Mouse (Mus musculus): Measurements from ENCODE around the gene Prokr1.
"Not testable (repeated sequence)": the region's sequence is repeated elsewhere in the genome, so short reads cannot be mapped to it uniquely, and the experiment has no call there.

The Prokr1 gene

DNA sequence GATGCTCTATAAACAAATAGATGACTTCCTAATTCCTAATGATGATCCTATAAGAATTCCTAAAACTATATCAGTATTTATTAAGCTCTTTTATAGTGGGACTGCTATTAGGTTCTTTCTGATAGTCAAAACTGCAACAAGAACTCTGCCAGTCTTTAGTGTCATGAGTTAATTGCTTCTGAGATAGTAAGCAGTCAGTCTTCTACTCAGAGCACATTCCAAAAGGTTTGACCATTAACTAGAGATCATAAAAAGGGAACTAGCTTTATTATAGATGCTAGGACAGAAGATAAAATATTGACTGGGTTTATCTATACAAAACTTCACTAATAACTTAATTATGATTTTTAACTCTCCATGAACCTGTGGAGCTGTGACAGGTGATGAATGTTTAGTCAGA, 18.7 kb downstream of the Prokr1 start:
- DNase-seq (ENCODE audit: low read depth in 1 of 2, low spot score in 2 of 2): not testable (repeated sequence)

DNA sequence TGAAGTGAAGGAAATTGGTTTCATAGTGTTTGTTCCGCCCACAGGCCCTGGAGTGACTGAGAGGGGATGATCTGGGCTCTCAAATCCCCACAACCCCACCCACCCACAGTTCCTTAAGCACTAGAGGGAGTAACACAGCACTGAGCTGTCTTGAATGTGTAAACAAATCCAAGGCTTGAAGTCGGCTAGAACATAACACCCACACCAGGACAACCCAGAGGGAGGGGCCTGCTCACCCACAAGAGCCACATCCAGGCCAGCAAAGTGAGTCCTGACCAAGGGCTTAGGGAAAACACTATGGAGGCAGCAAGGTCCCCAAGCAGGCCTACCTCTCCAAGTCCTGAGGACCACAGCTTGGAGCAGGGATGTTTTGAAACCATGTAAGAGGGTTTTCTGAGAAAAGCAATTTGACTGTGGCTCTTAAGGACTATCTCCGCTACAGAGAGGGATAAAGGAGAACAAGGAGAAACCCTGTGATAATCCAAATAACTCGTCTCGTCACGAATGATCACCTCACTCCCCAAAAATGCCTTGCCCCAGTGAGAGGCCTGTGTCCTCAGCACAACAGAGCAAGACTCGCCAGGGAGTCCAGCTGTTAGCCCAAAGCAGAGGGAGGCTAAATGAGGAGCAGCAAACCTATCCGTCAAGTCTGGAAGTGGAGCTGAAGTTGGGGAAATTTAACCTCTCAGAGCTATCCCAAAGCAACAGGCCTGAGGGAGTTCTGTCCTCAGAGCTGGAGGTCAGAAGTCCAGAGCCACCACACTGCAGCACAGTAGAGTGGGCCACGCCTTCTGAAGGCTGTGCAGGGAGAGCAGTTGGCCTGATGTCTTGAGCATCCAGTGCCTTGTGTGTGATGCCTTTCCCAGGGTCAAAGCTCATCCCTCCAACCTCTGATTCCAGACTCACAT, 22.6 kb downstream of the Prokr1 start:
- DNase-seq (ENCODE audit: low read depth in 1 of 2, low spot score in 2 of 2): no peak

DNA sequence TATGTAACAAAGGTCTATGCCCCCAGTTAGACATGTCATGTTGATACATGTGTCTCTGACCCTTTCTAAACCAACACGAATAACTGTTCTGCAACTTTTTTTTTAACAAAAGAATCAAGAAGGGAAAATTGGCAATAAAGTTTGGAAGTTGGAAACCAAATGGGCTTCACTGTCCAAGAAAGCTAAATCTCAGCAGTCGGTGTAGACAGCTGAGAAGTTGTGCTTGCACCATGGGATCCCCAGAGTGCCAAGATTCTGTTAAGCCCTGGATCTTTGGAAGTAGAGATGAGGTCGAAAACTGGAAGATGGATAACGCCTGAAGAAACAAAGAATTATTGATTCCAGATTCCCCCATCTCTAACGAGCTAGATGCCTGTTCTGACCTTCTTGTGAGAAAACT, 25.4 kb downstream of the Prokr1 start:
- DNase-seq (ENCODE audit: low read depth in 1 of 2, low spot score in 2 of 2): no peak

GRCm38 (mm10) chr6:87564356-87564755, 26.2 kb downstream of the Prokr1 start:
- DNase-seq (ENCODE audit: low read depth in 1 of 2, low spot score in 2 of 2): no peak

GRCm38 (mm10) chr6:87553724-87554123, 36.8 kb downstream of the Prokr1 start:
- no peak for DNase-seq (ENCODE audit: low read depth in 1 of 2, low spot score in 2 of 2)

GRCm38 (mm10) chr6:87552054-87552807, 38.3 kb downstream of the Prokr1 start:
- peak in 1 of 2 experiments; percentile 59 for DNase-seq (ENCODE audit: low read depth in 1 of 2, low spot score in 2 of 2)

DNA sequence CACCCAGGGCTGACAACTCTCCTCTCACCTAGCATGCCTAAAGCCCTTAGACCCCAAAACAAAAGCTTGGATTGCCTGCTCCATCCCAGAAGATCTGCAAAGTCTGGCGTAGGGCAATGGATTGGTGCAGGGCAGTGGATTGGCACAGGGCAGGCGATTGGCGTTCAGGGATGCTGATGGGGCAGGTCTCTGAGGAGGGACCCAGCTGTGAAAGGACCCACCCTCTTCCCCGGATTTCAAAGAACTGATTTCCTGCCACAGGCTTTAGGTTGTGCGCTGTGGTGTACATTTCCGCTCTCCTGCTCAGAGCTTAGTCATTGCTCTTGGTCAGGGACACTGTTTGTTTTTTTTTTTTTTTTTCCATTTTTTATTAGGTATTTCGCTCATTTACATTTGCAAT, 42.7 kb downstream of the Prokr1 start:
- no peak for DNase-seq (ENCODE audit: low read depth in 1 of 2, low spot score in 2 of 2)

DNA sequence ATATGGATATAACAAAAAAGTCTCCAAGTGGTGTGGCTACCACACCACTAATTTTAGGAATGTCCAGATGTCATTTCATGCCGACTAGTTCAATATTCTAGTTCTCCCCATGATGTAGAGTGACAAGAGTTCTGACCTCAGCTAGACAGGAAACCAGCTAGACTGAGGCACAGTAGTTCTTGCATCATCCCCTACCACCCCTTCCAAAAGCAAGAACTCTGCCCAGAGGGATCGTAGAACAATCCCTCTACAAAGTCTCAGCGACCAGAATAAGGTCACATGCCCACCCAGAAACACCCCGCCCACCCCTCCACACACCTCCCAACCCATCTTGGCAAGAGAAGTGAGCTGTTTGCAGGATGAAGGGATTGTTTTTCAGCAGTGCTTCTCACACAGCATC, 43.1 kb downstream of the Prokr1 start:
- no peak for DNase-seq (ENCODE audit: low read depth in 1 of 2, low spot score in 2 of 2)

- no peak for DNase-seq (ENCODE audit: low read depth in 1 of 2, low spot score in 2 of 2)
These were observed 45.0 kb downstream of the Prokr1 start for GRCm38 (mm10) chr6:87545331-87546217.

DNA sequence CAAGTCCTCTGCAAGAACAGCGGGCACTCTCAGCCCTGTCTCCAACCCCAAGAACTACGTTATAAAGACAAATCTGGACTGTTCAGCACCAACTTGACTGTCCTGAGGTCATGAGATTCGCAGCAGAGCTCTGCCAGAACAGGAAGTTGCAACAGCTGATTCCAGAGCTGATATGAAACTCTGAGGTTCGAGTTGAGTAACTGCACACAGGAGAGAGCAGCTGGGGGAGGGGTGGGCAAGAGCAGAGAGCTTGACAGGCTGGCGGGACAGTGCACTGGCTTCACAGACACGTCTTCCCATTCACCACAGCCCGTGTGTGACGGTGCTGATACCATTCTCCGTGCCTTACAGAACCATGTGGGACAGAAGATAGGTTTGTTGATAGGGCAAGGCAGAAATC, 48.5 kb downstream of the Prokr1 start:
- peak; percentile 69 to 73 for DNase-seq (ENCODE audit: low read depth in 1 of 2, low spot score in 2 of 2)

- DNase-seq (ENCODE audit: low read depth in 1 of 2, low spot score in 2 of 2): peak; percentile 78 to 87
These were observed 49.4 kb downstream of the Prokr1 start for GRCm38 (mm10) chr6:87541171-87541571.

- no peak for DNase-seq (ENCODE audit: low read depth in 1 of 2, low spot score in 2 of 2)
These were observed 51.9 kb downstream of the Prokr1 start for GRCm38 (mm10) chr6:87538376-87539270.

DNA sequence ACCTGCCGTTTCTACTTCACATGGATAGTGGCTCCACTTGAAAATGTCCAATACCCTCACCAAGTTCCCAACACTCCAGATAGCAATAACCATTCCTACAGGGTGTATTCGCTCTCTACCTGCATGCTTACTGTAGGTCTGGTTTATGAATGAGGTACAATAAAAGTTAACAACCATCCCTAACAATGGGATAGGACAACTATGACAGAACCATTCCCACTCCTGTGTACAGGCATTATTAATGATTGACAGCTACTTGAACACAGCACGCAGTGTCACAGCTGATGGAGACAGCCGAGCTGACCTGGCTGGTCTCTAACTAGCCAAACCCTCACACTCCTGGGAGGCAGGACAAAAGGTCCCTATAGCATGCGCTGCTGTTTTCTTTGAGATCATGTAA, 52.9 kb downstream of the Prokr1 start:
- DNase-seq (ENCODE audit: low read depth in 1 of 2, low spot score in 2 of 2): no peak

DNA sequence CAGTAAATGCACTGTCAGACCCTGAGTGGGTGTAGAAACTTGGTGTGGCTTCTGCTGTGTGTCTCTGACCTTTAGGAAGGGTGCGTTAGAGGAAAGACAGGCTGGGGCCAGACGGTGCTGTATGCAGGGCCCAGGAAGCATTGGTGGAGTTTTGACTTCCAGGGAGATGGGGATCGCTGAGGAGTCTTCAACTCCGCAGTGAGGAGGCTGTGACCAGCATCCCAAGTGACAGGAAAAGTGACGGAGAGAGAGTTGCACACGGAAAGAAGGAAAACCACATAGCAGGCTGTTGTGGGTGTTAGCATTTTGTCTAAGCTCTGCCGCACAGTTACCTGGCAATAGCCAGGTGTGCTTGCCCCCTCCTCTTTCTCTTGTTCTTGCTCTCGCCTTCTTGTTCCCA, 54.3 kb downstream of the Prokr1 start:
- DNase-seq (ENCODE audit: low read depth in 1 of 2, low spot score in 2 of 2): no peak

DNA sequence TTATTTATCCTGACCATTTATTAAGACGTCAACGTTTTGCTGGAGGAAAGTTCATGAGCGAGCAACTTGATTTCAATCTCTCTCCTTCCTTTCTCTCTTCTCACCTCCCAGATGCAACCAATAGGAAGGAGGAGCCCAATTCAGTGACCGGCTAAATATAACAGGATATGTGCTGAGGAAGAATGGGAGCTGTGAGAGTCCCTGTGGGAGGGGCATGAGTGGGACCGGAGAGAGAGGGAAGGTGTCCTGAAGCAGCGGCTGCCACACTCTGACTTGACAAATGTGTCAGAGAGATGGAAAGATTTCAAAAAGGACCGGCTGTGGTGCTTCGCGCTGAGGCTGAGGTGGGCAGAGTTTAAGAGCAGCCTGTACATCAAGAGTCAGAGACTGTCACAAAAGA, 54.9 kb downstream of the Prokr1 start:
- no peak for DNase-seq (ENCODE audit: low read depth in 1 of 2, low spot score in 2 of 2)

DNA sequence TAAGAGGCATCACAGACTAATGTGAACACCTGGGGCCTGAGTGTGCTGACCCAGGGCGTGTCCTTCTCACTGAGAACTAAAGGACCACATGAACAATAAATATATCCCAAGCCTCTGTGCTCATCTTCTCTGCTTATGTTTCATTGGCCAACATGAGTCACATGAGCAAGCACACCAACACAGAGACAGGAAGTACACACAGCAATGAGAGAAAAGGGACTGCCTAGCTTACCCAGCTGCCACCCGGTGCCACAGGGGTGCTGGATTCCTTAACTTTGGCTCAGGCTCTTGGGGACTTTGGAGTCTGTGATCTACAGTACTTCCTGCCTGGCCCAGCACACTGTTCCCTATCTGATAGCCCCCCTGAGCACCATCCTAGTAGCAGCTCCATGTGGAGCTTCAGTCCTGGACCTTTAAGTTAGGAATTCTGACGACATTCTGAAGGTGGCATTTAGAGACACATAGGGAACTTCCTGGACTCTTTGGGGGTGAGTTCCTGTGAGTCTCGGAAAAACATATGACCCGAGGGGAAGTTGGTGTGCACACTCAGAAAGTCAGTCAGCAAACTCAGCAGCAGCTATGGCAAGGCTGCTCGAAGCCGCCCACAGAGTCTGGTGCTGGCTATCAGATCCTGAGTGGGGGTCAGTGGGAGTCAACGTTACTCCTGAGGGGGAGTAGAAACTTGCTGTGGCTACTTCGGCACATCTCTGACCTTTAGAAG, 55.5 kb downstream of the Prokr1 start:
- peak in 1 of 2 experiments; percentile 57 for DNase-seq (ENCODE audit: low read depth in 1 of 2, low spot score in 2 of 2)

GRCm38 (mm10) chr6:87532953-87533710, 57.4 kb downstream of the Prokr1 start, which contains the start of gene Arhgap25:
Gene Arhgap25, minus strand, starts transcription at chr6:87533259.
- peak in 1 of 2 experiments; percentile 77 for DNase-seq (ENCODE audit: low read depth in 1 of 2, low spot score in 2 of 2)

DNA sequence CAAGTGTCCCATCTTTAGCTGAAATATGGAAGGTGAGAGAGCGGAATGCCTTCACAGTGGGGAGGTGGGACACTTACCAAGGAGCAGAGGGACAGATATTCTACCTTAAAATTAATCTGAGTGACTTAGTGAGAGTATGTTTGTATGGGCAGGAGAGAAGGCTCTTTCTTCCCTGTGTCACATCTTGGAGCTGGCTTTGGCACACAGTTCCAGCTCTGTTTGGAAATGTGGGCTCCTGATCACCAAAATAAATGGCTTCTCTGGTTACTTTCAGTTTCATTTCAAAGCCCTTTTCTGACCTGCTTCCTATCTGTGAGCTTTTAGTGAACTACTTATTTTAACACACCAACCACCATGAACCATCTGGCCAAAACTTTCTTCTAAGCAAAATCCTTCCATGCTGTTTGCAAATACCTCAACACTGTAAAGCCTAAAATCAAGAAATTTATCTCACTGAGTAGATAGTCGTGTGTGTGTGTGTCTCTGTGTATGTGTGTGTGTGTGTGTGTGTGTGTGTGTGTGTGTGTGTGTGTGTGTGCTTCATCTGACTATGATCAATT, 59.0 kb downstream of the Prokr1 start:
- no peak for DNase-seq (ENCODE audit: low read depth in 1 of 2, low spot score in 2 of 2)
